Mouse (Mus musculus): ENCODE measurements around the gene Hnrnpl. TPM values are rescaled to one million over a fixed set of nuclear protein-coding genes. Genes with fewer than 3 reads are reported as not detected.

Gene Hnrnpl
- total RNA-seq, 2 experiments from 2014 or later: 111 to 131 TPM

DNA sequence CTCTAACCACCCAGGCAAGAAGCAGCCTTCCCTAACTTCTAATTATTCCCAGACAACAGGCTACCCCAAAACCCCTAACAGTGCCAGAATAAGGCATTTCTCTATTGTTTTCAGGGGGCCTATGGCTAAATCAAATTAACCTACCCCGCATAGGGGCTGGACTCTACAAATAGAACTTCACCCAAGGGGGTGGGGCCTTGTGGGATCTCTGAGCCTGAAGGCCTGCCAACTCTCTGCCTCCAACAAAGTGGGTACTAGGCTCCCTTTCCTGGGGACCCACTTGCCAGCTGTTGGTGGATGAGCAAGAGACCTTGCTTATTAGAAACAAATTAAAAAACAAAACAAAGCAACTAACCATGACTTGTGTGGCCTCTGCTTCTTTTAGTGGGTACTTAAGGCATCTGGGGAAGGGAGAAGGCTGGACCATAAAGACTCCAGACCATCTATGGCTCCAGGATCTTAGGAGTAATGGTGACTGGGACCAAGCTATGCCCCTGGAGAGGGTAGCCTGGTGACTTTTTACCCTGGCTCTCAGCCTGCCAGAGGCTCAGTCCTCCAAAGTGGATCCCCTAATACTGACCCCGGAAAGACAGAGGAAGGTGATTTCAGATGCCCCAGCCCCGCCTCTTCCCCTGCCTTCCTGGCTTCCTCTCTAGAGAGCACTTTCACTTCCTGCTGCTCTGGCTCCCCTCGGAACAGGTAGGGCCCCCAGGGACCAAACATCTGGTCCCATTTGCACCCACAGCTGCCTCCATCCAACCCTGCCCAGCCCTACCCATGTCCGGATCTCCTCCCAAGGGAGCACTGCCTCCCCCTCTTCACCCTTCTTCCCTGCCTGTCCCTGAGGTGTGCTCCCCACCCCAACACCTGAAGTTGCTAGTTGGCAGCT lies 19.8 kb upstream of the Hnrnpl start, which contains the start of gene Rinl:
TSS of gene Rinl (plus strand) at position 663 of the 889 bp plus-strand sequence.
- intact Hi-C loops (cut with DNase I): no loop called here
- no peak for DNase-seq

DNA sequence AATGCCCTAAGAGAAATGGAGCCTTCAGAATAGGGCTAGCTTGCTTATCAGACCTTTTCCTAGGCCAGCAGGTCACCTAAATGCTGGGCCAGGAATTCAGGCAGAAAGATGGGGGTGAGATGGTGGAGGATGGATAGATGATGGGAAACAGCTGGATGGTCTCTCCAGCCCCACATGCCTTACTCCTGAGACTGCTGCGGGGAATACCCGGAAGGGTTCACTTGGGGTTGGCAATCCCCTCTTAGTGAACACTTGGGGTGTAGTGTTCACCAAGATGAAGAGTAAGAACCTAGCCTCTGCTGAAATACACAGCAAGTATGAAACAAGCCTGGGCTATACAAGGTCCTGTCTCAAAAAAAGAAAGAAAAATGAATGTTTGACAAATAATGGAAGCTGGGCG lies 19.1 kb upstream of the Hnrnpl start:
- intact Hi-C loops (cut with DNase I): no loop called here
- no peak for DNase-seq

DNA sequence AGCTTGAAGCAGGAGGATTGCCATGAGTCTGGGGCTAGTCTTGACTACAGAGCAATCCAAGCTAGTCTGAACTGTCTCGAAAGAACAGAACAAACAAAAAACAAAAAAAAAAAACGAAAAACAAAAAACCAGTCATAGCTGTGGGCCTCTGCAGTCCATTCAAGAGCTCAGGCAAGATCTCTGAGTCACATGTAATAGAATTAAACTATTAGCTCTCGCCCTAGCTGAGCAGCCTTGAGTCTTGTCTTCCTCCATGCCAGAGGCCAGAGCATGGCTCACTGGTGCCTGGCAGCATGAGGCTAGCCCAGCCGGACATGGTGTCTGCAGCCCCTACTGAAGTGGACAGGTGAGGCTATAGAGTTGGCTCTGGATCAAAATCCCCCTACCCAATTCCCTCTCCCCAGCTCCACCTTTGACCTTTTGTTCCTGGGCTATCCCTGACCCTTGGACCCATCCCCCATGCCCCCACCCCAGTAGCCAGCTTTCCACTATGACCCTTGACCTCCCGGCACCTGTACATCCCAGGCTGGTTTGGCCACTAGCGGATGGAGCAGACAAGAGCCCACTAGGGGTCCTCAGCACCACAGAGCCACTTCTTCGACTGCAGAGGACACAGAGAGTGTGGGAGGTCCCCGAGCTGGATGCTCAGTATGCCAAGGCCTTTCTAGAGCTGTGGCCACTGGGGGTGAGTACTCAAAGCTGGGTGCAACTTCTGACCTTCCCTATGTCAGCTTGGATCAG lies 18.1 kb upstream of the Hnrnpl start:
- intact Hi-C loops (cut with DNase I): no loop called here
- no peak for DNase-seq

DNA sequence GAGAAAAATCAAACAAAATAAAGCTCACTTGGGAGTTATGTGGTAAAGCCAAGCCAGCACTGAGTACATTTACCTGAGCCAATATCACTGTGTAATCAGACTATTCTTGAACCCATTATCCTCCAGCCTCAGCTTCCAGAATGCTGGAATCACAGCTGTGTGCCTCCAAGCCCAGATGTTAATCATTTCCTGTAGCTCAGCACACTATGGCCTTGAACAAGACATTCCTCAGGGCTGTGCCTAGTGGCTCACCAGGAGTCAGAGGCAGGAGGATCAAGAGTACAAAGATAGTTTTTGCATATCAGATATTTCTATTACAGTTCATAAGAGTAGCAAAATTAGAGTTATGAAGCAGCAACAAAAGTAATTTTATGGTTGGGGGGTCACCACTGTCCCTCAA lies 16.6 kb upstream of the Hnrnpl start:
- no peak for DNase-seq
- intact Hi-C loops (cut with DNase I): no loop called here

DNA sequence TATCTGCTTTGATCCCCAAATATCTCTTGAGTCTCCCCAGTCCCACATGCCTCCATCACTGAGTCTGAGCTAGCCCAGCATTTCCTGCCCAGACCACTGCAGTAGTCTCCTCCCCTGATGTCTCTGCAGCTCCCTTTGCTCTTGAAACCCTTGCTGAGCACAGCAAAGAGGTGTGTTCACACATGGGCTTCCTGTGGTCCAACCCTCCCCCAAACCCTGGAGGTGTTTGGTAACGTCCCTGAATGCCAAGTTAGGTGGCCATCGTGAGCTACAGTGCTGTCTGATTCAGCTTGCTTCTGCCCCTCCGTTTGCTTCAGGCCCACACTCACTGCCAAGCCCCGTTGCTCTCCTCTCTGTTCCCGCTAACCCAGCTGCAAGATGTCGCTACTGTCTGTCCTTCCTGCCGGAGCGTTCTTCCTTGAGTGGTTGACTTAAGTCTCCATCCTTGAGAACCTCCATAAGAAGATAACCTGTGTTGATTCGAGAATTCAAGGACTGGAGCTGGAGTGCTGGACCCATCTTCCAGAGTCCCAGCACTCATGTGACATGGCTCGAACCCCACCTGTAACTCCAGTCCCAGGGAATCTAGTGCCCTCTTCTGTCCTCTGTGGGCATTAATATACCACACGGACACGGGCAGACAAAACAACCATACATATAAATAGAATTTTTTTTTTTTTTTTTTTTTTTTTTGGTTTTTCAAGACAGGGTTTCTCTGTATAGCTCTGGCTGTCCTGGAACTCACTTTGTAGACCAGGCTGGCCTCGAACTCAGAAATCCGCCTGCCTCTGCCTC lies 15.8 kb upstream of the Hnrnpl start:
- intact Hi-C loops (cut with DNase I): no loop called here
- DNase-seq: no peak

DNA sequence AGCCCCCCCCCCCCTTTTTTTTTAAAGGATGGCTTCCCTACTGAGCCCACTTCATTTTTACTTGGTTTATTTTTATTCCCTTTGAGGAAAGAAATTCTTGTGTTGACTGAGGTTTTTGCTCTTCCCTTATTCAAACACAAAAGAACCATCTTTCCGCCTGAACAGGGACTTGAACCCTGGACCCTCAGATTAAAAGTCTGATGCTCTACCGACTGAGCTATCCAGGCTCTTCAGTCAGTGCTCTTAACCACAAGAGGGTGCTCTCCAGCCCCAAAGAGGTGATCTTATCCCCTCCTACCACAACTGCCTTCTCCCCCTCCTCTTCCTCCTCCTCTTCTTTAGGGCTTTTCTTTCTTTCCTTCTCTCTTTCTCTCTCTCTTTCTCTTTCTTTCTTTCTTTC lies 14.5 kb upstream of the Hnrnpl start:
- DNase-seq: no peak
- intact Hi-C loops (cut with DNase I): no loop called here

DNA sequence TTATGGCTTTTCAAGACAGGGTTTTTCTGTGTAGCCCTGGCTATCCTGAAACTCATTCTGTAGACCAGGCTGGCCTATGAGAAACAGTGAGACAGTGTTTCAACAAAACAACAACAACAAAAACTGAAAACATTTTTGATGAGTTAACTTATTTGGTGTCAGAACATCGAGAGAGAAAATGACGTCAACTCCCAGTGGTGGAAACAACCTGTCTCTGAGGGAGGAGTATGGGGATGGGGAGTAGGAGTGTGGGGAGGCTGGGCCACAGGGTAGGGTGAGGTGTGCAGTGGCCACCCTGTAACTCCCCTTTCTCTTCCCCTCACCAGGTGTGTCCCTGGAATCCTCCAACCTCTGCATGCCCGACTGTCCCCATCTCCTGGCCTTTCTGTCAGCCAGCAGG lies 13.8 kb upstream of the Hnrnpl start:
- DNase-seq: no peak
- intact Hi-C loops (cut with DNase I): no loop called here

DNA sequence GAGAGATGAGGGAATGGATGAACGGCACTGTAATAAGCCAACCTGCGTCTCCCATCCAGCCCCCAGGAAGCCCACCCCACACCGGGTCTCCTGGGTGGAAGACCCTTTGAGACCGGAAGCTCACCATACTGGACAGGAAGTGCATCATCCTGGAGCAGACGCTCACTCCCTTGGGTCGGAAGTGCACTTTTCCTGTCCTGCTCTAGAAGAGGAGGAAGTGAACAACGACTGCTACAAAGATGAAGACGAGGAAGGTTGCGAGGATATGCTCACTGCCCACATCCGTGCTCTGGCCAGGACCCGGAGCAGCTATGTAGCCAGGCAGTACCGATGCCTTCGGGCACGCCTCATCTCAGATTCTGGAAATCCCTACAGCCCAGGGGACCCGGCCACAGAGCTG lies 12.5 kb upstream of the Hnrnpl start:
- DNase-seq: no peak
- intact Hi-C loops (cut with DNase I): loop anchor here (2.0 to 5.0 kb wide), 2 partner anchors 71 to 176 kb away; no protein-coding TSS in a partner anchor

DNA sequence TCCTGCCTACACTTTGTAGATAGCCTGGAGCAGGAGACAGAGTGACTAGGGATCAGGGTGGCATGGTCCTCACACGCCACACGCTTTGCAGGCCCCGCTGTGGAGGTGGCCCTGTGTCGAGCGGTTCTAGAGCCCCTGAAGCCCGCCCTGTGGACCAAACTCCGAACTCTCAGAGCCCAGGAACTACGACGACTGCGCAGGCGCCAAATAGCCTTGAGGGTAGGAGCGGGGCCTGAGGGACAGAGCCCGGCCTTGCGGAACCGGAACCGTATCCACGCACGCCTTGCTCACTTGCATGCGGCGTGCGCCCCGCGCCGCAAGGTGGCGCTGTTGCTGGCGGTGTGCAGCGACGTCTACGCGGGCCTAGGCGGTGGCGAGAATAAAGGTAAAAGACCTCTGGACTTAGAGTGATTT lies 11.8 kb upstream of the Hnrnpl start:
- intact Hi-C loops (cut with DNase I): loop anchor here (2.0 to 5.0 kb wide), 2 partner anchors 70 to 176 kb away; no protein-coding TSS in a partner anchor
- DNase-seq: peak; percentile 79 to 81

DNA sequence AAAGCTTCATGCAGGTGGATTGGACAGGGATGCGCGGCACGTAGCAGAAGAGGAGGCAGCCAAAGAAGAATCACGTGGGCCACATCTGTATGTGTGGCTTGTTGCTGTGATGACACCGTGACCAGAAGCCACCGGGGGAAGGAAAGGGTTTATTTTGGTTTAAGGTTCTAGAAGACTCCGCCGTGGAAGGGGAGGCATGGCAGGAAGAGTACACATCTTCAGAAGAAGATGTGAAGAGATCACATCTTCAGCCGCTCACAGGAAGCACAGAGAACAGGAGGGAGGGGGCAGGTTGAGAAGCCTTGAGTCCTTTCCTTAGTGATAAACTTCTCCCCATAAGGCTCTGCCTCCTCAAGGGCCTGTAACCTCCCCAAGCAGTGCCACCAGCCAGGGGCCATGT lies 8.3 kb upstream of the Hnrnpl start:
- intact Hi-C loops (cut with DNase I): loop anchor here (5.0 kb wide), 1 partner anchor 172 kb away; no protein-coding TSS in a partner anchor
- no peak for DNase-seq

DNA sequence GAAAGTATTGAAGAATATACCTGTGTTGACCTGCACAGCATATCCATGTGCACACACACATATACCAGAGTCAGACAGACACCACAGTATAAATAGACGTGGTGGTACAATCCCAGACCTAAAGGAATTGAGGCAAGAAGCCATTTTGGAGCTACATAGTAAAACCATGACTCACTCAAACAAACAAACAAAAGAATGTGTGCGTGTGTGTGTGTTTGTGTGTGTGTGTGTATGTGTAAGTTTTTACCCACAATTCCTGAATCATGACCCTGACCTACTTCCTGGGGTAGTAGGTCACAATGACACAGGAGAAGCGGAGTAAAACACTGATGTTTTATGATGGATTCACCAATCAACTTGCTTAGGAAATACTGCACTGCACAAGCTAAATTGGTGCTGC lies 6.9 kb upstream of the Hnrnpl start:
- DNase-seq: no peak
- intact Hi-C loops (cut with DNase I): no loop called here

DNA sequence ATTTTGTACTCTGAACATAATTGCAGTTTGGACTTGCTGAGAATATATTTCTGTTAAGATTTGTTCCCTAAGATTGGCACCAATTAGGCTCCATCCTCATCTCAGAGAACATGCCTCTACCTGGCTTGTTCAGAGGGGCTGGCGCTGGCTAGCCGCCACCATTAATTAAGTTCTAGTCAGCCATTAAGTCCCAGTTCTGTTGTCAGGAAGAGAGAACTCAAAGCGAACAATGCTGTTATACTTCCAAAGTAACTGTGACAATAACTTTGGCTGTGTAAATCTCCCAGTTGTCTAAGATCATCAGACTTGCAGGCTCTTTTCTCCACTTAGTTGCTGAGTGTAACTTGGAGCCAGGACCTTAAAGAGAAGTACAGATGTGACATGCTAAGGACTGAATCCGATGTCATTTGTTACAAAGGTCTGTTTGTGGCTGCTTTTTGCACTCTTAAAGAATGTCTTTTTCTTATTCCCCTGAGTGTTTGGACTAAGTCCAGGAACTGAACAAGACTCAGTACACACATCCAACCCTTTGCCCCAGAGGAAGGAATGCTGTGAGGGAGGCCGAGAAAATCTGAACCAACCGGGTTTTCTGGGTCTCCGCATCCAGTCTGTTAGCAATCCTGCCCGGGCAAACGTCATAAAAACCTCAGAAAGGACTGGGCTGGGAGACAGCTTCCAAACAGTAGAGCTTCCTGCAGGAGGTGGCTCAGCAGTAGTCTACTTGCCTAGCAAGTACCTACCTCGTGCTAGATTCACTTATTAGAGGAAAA lies 6.3 kb upstream of the Hnrnpl start:
- intact Hi-C loops (cut with DNase I): no loop called here
- peak in 1 of 2 experiments; percentile 23 for DNase-seq

DNA sequence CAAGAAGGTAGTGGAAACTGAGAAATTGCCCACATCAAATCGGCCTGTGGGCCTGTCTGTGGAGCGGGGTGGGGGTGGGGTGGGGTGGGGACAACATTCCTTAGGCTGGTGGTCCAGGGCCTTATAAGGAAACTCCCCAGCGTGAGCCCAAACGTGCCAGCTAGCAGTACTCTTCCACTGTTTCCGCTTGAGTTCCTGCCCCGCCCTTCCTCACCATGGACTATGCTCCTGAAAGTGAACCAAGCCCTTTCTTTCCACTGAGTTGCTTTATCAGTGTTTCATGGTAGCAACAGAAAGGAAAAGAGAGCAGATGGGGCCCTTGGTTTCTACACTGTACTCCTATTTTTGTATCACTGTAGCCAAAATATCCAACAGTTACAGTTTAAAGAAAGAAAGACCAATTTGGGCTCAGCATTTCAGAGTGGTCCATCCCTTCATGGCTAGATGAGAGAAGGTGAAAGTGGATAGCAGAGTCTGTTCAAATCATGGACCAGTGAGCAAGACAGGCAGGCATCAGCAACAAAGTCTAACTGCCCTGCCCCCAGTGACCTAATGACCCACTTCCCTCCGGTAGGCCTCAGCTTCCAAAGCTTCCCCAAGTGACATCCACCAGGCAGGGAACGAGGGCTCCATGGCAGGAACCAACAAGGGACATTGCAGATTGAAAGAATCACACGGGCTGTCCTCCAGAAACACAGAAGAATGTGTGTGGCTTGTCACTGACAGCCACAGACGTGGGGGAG lies 5.3 kb upstream of the Hnrnpl start:
- intact Hi-C loops (cut with DNase I): loop anchor here (1.0 kb wide), 1 partner anchor 33 kb away; no protein-coding TSS in a partner anchor
- DNase-seq: no peak

DNA sequence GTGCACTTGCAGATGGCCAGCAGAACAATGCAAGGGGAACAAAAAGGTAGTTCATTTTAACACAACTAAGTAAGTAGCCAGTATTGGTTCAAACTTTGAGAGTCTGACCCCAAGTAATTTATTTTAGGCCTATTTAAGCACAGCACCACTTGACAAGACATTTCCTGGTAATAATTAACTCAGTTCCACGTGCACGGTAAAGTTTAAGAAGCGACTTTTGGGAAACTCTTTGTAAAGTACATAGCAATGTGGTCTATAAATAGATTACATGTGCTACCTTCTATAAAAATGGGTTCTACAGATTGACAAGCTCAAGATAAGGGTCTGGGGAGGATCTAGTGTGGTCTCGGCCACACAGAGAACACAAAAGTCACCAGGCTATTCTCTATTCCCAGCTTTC lies 4.6 kb upstream of the Hnrnpl start:
- intact Hi-C loops (cut with DNase I): loop anchor here (1.0 kb wide), 1 partner anchor 33 kb away; no protein-coding TSS in a partner anchor
- DNase-seq: no peak

DNA sequence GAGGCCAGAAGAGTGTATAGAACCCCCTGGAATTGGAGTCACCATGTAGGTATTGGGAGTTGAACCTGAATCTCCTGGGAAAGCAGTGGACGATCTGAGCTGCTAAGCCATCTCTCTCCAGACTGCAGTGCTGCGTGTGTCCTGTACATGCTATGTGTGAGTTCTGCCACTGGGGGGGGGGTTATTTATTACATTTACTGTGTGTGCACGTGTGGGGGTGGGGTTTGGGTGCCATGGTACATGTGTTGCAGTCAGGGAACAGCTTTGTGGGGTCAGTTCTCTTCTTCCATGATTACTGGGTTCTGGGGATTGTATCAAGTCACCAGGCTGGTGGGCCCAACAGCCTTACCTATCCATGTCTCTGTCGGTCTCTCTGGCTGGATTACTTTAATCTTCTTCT lies 1.5 kb upstream of the Hnrnpl start:
- intact Hi-C loops (cut with DNase I): no loop called here
- DNase-seq: no peak

DNA sequence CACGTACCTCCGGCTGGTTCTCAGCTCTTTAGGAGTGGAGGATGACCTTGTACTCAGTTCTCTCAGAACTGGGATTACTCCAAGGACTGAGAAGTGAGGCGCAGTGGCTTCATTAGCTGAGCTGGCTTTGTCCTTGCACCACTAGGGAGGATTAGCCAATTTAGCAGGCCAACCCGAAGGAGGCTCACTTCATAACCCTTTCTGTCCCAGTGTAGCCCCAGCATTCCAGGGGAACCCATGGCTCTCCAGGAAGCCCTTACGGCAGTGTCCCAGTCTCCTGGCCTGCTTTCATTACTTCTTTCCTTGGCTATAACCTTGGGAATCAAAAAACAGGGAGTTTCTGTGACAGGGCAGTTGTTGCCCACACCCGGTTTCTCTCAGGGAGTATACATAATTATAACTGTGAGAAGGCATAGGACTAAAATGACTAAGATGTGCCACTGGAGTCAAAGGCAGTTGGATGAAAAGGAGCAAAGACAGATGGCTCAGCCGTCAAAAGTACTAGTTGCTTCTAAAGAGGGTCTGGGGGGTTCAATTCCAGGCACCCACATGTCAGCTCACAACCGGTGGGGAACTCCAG lies 610 bp upstream of the Hnrnpl start:
- DNase-seq: peak; percentile 42
- intact Hi-C loops (cut with DNase I): loop anchor here (2.0 kb wide), 1 partner anchor 17 kb away; the partner anchor contains the start of gene Ech1

DNA sequence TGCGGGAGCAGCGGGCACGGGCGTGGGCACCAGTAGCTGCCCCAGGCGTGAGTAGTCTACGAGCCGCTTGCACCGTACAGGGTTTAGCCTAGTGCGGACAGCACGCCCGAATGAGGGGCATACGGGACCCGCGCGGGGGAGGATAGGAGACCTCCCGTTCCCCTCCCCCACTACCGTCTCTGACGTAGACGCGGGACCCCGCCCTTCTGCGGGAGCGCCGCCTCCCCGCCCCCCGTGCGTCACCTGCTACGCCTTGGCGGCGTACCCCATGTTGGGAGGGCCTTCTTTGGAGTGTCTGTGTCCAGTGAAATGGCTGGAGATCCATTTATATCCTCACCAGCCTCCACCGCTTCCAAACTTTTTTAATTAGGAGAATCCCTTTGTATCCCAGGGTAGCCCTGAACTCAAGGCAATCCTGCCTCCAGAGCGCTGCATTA lies 634 bp downstream of the Hnrnpl start:
- DNase-seq: peak; percentile 93 to 96
- intact Hi-C loops (cut with DNase I): loop anchor here (2.0 kb wide), 1 partner anchor 16 kb away; the partner anchor contains the start of gene Ech1

DNA sequence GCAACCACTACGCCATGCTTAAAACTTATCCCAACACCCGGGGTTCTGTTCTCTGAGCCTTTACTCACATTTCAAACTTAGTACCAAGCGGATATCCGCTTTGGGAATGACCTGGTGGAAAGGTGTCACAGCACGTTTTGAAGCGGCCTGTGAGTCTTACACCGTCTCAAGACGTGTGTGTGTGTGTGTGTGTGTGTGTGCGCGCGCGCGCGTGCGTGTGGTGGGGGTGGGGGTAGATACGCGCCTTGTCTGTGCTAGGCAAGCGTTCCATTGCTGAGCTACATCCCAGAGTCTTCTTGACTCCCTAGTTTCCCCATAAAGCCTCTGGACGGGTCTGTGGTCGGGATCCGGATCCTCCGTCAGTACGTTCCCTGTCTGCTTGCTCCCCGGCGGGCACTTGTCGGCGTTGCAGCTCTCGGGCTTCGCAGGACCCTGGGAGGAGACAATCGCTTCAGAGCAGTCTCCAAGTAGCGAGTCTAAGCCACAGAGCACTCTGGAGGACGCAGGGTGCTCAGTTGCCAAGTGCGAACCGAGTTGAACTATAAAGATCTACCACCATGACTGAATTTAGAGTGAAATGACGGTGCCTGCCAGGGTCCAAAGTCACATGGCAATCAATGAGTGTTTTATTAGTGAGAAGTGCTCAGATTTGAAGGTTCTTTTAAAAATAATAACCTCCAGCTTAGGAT lies 1.2 kb downstream of the Hnrnpl start:
- intact Hi-C loops (cut with DNase I): loop anchor here (2.0 kb wide), 1 partner anchor 15 kb away; the partner anchor contains the start of gene Ech1
- DNase-seq: peak in 1 of 2 experiments; percentile 44
